Mouse (Mus musculus) left cerebral cortex, postnatal 4 days (tissue): ENCODE measurements around the gene Hs2st1. TPM values are rescaled to one million over a fixed set of nuclear protein-coding genes. Genes with fewer than 3 reads are reported as not detected.
"Not testable (repeated sequence)": the region's sequence is repeated elsewhere in the genome, so short reads cannot be mapped to it uniquely, and the experiment has no call there.

ENCODE experiments used
- DNase-seq: peaks from one replicate; pipeline ENCODE4 v3.0.0-alpha.2; 2022
- intact Hi-C: fragments of 180-260 bp; cut with DNase I; formaldehyde crosslinking; loops from one replicate; pipeline ENCODE4 v1.15.1; 2025
- total RNA-seq, 2 experiments: library from RNA; stranded (reverse); gene quantifications; 2 replicates each; pipeline ENCODE4 v1.2.3; 2021

Gene Hs2st1
- total RNA-seq = 10 to 100 TPM; 56.3 to 60.1 TPM

- peak; percentile 98 for DNase-seq
- intact Hi-C loops = no loop called here
These were observed at the start of gene Hs2st1, which contains the start of gene Selenof for GRCm38 (mm10) chr3:144570047-144570815. Hs2st1 (minus strand) TSS chr3:144570181. Selenof (plus strand) TSS chr3:144570304.

- intact Hi-C loops = loop anchor here (5.0 kb wide), 1 partner anchor 165 kb away; no protein-coding TSS in a partner anchor
- no peak for DNase-seq
These were observed 47.7 kb upstream of the Hs2st1 start for GRCm38 (mm10) chr3:144617633-144618180.

DNA sequence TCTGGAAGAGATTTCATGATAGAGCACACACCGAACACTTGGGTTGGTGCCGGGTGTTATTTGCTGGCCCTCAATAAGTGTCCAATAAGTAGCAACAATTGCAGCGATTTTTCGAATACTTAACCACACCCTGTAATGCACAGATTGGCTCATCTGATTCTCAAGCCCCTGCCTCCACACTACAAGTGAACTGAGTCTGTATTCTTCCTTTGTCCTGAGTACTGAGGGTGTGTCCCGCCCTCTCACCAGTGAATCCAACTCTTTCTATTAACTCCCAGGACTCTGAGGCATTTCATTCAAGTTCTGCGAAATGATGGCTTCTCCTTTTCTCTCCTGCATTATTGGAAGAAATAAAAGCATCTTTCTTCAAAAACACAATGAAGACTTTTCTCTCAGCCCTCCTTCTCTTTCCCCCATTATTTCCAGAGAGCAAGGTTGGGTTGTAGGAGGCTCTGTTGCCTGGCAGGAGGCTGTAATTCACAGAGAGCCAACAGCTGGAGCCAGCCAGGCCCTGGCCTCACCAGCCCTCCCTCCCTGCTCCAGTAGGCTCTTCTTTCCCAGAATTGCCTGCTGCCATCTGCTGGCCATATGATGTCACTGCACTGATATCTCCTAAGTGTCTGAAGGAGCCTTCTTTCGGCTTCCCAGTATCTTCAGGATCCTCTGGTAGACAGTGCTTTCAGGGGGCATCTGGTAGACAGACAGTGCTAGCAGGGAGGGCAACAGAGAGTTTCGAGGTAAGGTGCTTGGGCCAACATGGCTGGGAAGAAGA is 46.9 kb upstream of the Hs2st1 start:
- intact Hi-C loops = loop anchor here (5.0 kb wide), 1 partner anchor 165 kb away; no protein-coding TSS in a partner anchor
- DNase-seq = peak; percentile 87

DNA sequence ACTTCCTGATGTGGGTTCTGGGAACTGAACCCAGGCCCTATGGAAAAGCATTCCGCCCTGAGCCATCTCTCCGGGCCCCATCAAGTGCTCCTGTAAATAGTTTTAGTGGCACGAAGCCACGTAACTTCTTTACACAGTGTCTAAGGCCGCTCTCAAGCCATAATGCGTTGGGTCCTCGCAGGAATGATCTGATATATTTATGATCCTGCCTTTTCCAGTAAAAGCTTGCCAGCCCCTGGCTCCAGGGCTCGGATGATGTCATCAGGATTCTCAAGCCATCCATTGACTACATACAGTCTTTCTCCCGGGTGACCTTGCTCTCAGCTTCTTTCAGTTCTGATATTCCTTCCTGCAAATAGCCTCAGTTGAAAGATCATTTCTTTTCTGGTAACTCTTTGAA is 45.5 kb upstream of the Hs2st1 start:
- intact Hi-C loops = loop anchor here (5.0 kb wide), 1 partner anchor 163 kb away; no protein-coding TSS in a partner anchor
- no peak for DNase-seq

- intact Hi-C loops = loop anchor here (5.0 kb wide), 1 partner anchor 162 kb away; no protein-coding TSS in a partner anchor
- DNase-seq = no peak
These were observed 44.7 kb upstream of the Hs2st1 start for GRCm38 (mm10) chr3:144614698-144615097.

GRCm38 (mm10) chr3:144614277-144614676 is 44.3 kb upstream of the Hs2st1 start:
- intact Hi-C loops = no loop called here

DNA sequence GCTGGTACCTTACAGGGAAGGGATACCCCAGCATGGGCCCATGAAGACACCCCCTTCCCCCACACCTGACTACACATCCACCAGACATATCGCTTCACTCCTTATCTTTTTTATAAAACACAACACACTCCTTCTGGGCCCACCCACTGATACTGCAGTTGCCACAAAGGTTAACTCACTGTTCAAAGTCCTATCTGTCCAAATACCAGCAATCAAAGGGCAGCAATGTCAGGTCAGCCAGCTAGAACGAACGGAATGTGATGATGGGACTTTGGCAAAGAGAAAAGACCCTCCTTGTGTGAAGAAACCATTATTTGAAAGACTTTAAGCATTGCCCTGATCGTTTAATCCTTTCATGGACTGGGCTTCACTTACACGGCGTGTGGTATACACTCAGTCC is 42.4 kb upstream of the Hs2st1 start:
- intact Hi-C loops = no loop called here

More at GRCm38 (mm10) chr3:144614277-144614676, 44.3 kb upstream of the Hs2st1 start:
- DNase-seq = no peak

DNA sequence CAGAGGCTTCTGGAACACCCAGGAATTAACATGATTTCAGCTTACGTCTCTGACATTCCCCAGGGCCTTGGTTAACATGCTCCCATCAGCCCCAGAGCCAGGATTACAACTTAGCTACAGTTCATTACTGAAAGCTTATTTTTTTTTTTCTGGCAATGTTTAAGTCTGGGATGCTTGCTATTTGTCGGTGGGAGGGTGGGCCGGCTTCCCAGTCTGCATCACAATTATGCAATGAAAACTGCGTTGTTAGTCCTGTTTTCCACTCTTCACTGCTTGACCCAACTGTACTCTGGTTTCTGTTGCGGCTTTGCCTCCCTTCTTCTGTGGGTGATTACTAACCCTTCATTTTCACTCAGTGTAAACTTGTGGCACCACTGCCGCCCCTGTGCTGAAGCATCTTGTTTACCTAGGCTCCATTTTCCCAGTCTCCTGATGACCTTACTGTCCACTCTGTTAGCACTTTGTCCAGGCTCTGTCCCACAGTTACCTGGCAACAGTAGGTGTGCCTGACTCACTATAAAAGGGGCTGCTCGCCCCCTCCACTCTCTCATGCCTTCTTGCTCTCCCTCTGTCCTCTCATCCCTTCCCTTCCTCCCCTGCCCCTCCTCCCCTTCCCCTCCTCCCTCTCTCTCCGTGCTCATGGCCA is 41.8 kb upstream of the Hs2st1 start:
- intact Hi-C loops = no loop called here

More for the DNA sequence above, 42.4 kb upstream of the Hs2st1 start:
- DNase-seq = no peak

GRCm38 (mm10) chr3:144610759-144611158 is 40.8 kb upstream of the Hs2st1 start:
- intact Hi-C loops = no loop called here

More for the DNA sequence above, 41.8 kb upstream of the Hs2st1 start:
- DNase-seq = no peak

GRCm38 (mm10) chr3:144608090-144608489 is 38.1 kb upstream of the Hs2st1 start:
- intact Hi-C loops = no loop called here
- no peak for DNase-seq

More at GRCm38 (mm10) chr3:144610759-144611158, 40.8 kb upstream of the Hs2st1 start:
- DNase-seq = no peak

DNA sequence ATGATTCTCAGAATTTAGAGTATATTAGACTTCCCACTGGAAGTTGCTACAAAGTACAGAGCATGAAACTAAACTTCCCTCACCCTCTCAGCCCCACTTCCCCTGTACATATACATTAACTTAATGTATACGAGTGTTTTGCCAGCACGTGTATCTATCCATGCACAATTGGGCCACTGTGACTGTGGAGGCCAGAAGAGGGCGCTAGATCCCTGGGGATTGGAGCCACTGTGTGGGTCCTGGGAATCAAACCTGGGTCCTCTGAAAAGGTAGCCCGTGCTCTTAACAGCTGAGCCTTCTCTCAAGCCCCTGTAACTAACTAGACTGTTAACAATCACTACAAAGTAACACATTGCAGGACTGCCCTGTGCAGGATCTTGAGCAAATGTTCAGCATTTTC is 36.5 kb upstream of the Hs2st1 start:
- no peak for DNase-seq
- intact Hi-C loops = no loop called here

- intact Hi-C loops, DNase-seq: not testable (repeated sequence)
These were observed 35.8 kb upstream of the Hs2st1 start for GRCm38 (mm10) chr3:144605811-144606210.

DNA sequence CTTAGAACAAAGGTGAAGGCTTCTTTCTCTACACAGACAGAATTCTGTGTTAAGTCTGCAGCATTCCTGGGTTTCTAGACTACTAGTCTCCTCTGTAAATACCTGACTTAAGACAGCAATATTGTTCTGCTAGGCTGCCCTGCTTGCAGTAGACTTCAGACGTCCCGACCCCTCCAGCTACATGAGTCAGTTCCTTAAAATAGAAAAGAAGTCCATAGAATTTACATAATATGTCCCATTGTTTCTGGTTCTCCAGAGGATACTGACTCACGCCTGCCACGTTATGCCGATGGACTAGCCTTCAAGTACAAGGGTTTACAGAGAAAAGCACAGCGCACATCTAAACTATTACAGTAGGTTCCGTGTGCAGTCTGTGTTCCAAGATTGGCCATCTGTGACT is 34.2 kb upstream of the Hs2st1 start:
- no peak for DNase-seq
- intact Hi-C loops = no loop called here

- DNase-seq = no peak
- intact Hi-C loops = no loop called here
These were observed 33.6 kb upstream of the Hs2st1 start for GRCm38 (mm10) chr3:144603558-144603957.

DNA sequence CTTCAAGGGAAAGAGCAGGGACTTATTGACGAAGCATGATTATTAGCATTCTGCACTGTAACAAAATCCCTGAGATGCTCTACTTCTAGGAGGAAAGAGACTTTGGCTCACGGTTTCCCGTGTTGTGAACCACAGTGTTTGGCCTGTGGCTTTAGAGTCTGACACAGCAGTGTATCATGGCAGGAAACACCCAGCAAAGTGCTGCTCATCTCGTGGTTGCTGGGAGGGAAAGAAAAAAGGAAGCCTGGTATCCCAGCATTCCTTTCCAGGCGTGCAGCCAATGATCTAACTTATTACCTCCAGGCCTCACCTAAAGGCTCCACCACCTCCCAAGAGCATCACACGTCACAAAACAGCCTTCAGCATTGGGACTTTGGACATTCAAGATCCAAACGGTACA is 32.8 kb upstream of the Hs2st1 start:
- intact Hi-C loops = no loop called here
- DNase-seq = no peak

- DNase-seq = no peak
- intact Hi-C loops = no loop called here
These were observed 32.4 kb upstream of the Hs2st1 start for GRCm38 (mm10) chr3:144602413-144602812.

GRCm38 (mm10) chr3:144597790-144598467 is 27.9 kb upstream of the Hs2st1 start:
- intact Hi-C loops = no loop called here
- DNase-seq = no peak

DNA sequence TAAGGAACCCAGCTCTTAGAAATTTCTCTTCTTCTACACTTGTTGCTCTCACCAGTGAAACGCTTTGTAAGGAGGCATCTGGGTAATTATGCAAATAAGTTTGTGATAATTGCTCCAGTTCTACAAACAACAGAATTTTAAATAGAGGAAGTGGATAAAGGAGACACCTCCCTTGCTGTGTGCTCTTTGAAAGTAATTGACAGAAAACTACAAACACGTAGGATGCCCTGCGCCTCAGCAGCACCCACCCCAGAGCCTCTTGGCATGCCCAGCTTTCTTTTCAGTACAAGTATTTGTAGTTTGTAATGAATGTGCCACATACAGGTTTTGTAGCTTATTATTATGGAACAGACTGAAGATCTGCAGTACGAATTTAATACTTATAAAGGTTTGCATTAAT is 27.1 kb upstream of the Hs2st1 start:
- DNase-seq = no peak
- intact Hi-C loops = no loop called here

GRCm38 (mm10) chr3:144592992-144593785 is 23.2 kb upstream of the Hs2st1 start:
- intact Hi-C loops = no loop called here
- DNase-seq = no peak
